Mouse (Mus musculus) frontal cortex, adult 2 months (tissue): ENCODE data around the gene Hlcs. TPM values are rescaled to one million over a fixed set of nuclear protein-coding genes. Genes with fewer than 3 reads are reported as not detected.

Experiments used
- DNase-seq, 2 experiments: peaks; one replicate each; pipeline ENCODE4 v3.0.0; 2022; ENCODE audit warnings: low spot score in 1 of 2; ENCODE audit errors: extremely low spot score in 1 of 2
- polyA plus RNA-seq: library from polyadenylated mRNA; depleted of rRNA; stranded (reverse); fragments of >200 nt; gene quantifications from 2 replicates; pipeline ENCODE4 v1.2.3, GENCODE M21; 2012

The Hlcs gene
- polyA plus RNA-seq, 1 experiment: 11.6 TPM

GRCm38 (mm10) chr16:94122347-94122746 is 191.0 kb downstream of the Hlcs start:
- DNase-seq: no peak

GRCm38 (mm10) chr16:94118394-94118793 is 195.0 kb downstream of the Hlcs start:
- DNase-seq: no peak

GRCm38 (mm10) chr16:94117333-94117732 is 196.0 kb downstream of the Hlcs start:
- no peak for DNase-seq

GRCm38 (mm10) chr16:94114693-94115092 is 198.7 kb downstream of the Hlcs start:
- DNase-seq: no peak

GRCm38 (mm10) chr16:94113160-94113559 is 200.2 kb downstream of the Hlcs start:
- no peak for DNase-seq

- DNase-seq: no peak
Observed at GRCm38 (mm10) chr16:94097724-94098455, 215.5 kb downstream of the Hlcs start.

- DNase-seq: no peak
Observed at GRCm38 (mm10) chr16:94096479-94096878, 216.9 kb downstream of the Hlcs start.

- DNase-seq: no peak
Observed at GRCm38 (mm10) chr16:94095109-94095822, 218.1 kb downstream of the Hlcs start.

GRCm38 (mm10) chr16:94094251-94095108 is 218.9 kb downstream of the Hlcs start:
- no peak for DNase-seq

GRCm38 (mm10) chr16:94093151-94093863 is 220.1 kb downstream of the Hlcs start:
- DNase-seq: no peak

GRCm38 (mm10) chr16:94092511-94093150 is 220.7 kb downstream of the Hlcs start:
- DNase-seq: no peak

GRCm38 (mm10) chr16:94088819-94089692 is 224.3 kb downstream of the Hlcs start:
- DNase-seq: no peak

GRCm38 (mm10) chr16:94088226-94088748 is 225.1 kb downstream of the Hlcs start:
- DNase-seq: no peak

GRCm38 (mm10) chr16:94087570-94088225 is 225.7 kb downstream of the Hlcs start:
- DNase-seq: no peak

- no peak for DNase-seq
Observed at GRCm38 (mm10) chr16:94086701-94087569, 226.4 kb downstream of the Hlcs start.

GRCm38 (mm10) chr16:94085603-94086285 is 227.6 kb downstream of the Hlcs start:
- no peak for DNase-seq
